Mouse (Mus musculus) gastrocnemius, postnatal 36 days (tissue): ENCODE measurements around the gene Cbfa2t2. TPM values are rescaled to one million over a fixed set of nuclear protein-coding genes. Genes with fewer than 3 reads are reported as not detected.

Source experiments
- DNase-seq, 2 experiments: peaks; one replicate each; pipeline ENCODE4 v3.0.0; 2022
- intact Hi-C: fragments of 180-260 bp; cut with DNase I; formaldehyde crosslinking; loops from one replicate; pipeline ENCODE4 v1.15.1; 2025
- total RNA-seq, 2 experiments: library from RNA; stranded (reverse); gene quantifications; 2 replicates each; pipeline ENCODE4 v1.2.3; 2021

The Cbfa2t2 gene
- total RNA-seq, 2 experiments from 2014 or later, result 12.2 to 16.3 TPM

GRCm38 (mm10) chr2:154558264-154559039 lies 122.2 kb downstream of the Cbfa2t2 start, which contains the start of gene Necab3:
Gene Necab3 (minus strand): TSS chr2:154558890.
- DNase-seq, result peak; percentile 49 to 54
- intact Hi-C loops, result no loop called here

DNA sequence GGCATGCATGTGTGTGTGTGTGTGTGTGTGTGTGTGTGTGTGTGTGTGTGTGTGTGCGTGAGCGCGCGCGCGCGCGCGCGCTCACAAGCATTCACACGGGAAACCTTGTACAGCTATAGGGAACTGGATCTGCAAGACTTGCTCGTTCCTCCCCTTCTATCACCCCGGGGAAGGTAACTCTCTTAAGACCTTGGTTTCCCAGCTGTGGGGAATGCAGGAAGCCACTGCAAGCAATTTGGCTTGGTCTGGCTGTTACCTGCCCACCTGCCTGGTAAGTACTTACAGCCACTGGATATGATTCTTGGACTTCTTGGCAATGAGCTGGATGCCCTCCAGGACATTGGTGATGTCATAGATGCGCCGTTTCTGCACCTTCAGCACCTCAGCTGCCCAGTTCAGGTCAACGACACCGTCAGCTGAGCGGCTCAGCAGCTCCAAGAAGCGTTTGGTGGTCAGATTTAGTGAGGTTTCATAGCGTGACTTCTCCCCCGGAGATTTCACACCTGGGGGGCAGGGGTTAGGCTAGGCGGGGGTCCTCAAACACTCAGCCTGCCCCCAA lies 127.4 kb downstream of the Cbfa2t2 start:
- no peak for DNase-seq
- intact Hi-C loops, result no loop called here

- no peak for DNase-seq
- intact Hi-C loops, result loop anchor here (5.0 kb wide), 1 partner anchor 42 kb away; no protein-coding TSS in a partner anchor
Observed at GRCm38 (mm10) chr2:154565562-154565961, 129.3 kb downstream of the Cbfa2t2 start.

DNA sequence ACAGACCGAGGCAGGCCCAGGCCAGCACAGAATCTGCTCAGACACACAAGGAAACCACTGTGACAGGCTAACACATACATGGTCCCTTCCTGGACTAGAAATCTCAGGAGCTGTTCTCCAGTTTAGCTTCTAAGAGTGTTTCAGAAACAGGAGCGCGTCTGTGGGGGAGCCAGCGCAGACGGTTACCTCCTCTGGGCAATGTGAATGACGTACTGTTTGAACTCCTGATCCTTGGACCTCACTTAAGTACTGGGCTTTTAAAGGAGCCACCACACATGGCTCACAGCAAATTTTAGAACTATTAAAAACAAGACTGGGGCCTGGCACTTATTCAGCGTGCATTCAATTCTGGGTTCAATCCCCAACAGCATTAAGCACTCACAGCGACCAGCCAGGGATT lies 130.4 kb downstream of the Cbfa2t2 start:
- no peak for DNase-seq
- intact Hi-C loops, result loop anchor here (5.0 kb wide), 1 partner anchor 41 kb away; no protein-coding TSS in a partner anchor

- intact Hi-C loops, result loop anchor here (5.0 kb wide), 1 partner anchor 40 kb away; no protein-coding TSS in a partner anchor
- DNase-seq, result no peak
Observed at GRCm38 (mm10) chr2:154567766-154568165, 131.5 kb downstream of the Cbfa2t2 start.

- intact Hi-C loops, result loop anchor here (5.0 kb wide), 1 partner anchor 39 kb away; no protein-coding TSS in a partner anchor
- DNase-seq, result no peak
Observed at GRCm38 (mm10) chr2:154568329-154569070, 132.2 kb downstream of the Cbfa2t2 start.

- peak; percentile 25 to 64 for DNase-seq
- intact Hi-C loops, result loop anchor here (5.0 kb wide), 1 partner anchor 38 kb away; no protein-coding TSS in a partner anchor
Observed at GRCm38 (mm10) chr2:154569071-154569748, 132.9 kb downstream of the Cbfa2t2 start.

DNA sequence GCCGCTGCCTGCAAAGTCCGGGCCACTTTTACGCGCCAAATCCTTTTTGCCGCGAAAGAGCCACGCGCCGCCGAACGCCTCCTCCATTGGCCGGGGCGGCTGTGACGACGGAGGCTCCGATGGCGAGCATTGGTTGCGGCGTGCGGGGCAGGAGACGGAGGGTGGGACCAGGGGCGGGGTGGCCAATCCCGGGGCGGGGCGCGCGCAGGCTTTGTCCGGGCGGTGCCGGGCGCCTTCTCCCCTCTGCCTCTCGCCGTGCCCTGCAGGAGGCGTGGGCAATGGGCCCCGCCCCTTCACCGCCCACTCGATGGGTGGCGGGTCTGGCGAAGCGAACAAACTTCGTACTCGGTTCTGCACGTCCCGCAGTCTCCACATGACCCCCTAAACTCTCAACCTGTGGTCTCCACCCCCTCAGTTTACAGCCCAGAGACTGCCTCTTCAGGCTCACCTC lies 133.6 kb downstream of the Cbfa2t2 start, which contains the start of gene E2f1:
Gene E2f1 (minus strand): TSS at position 57 of the 451 bp plus-strand sequence.
- DNase-seq, result peak; percentile 88 to 93
- intact Hi-C loops, result loop anchor here (5.0 kb wide), 1 partner anchor 37 kb away; no protein-coding TSS in a partner anchor

GRCm38 (mm10) chr2:154570666-154571065 lies 134.4 kb downstream of the Cbfa2t2 start:
- intact Hi-C loops, result no loop called here
- no peak for DNase-seq

- intact Hi-C loops, result no loop called here
- DNase-seq, result no peak
Observed at GRCm38 (mm10) chr2:154571266-154571665, 135.0 kb downstream of the Cbfa2t2 start.

GRCm38 (mm10) chr2:154571976-154572375 lies 135.7 kb downstream of the Cbfa2t2 start:
- intact Hi-C loops, result no loop called here
- no peak for DNase-seq

DNA sequence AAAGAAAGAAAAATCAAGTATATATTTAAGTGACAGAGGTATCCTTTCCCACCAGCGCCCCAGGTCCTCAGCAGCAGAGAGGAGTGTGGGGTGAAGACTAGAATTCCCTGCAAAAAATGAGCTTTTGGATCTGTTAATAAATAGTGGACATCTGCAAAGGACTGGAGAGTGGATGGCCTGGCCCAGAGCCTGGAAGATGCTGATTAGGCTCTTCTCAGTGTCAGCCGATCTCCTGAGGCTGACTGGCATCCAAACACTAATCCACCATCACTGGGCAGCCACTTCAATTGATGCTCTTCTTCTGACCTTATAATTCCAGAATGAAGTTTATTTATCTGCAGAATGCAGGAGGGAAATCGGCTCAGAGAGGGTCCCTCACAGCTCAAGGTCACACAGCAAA lies 136.7 kb downstream of the Cbfa2t2 start:
- DNase-seq, result no peak
- intact Hi-C loops, result no loop called here

DNA sequence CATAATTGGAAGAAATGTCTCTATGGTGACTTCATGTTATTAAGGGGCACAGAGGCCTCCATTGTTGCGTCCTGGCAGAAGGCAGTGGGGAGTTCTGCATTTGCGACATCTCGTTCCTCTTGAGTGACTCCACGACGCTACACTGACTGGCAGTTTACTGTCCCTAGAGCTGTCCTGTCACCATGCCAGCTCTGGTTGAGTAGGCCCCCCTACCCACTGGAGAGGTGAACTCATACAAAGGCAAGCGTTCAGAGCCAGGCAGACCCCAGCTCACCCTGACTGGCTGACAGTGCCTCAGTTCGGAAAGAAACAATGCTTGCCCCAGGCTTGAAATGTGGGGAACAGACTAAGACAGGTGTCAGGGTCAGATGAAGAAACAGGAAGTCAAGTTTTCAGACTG lies 138.0 kb downstream of the Cbfa2t2 start:
- intact Hi-C loops, result no loop called here
- DNase-seq, result no peak

- no peak for DNase-seq
- intact Hi-C loops, result no loop called here
Observed at GRCm38 (mm10) chr2:154576876-154577743, 140.8 kb downstream of the Cbfa2t2 start.

DNA sequence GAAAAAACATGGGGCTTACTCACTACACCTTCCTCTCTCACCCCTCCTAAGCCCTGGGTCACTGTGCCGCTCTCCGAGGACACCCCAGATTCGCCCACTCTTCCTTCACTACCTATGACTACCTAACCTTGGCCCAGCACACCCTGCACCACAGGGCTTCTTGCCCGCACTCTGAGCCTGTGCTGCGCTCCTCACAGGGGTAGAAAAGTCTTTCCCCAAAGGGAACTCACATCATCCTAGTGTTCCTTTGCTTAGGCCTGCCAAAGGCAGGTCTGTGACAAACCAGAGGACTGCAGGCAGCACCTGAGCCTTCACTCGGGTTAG lies 141.4 kb downstream of the Cbfa2t2 start:
- intact Hi-C loops, result no loop called here
- DNase-seq, result no peak

- intact Hi-C loops, result no loop called here
Observed at GRCm38 (mm10) chr2:154580586-154580985, 144.3 kb downstream of the Cbfa2t2 start.

DNA sequence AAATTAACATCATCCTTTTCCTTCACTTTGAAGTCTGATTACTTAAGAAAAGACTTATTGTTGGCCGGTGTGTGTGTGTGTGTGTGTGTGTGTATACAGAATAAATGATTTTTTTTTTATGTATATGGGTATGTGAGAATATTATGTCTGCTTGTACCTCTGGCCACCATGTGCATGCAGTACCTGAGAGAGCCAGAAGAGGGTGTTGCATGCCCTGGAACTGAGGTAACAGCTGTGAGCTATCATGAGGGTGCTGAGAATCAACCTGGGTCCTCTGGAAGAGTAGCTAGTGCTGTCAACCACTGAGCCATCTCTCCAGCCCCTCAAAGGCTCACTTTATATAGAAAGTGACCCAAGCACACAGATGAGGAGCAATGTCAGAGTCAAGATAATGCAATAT lies 145.1 kb downstream of the Cbfa2t2 start:
- DNase-seq, result no peak
- intact Hi-C loops, result no loop called here

More at GRCm38 (mm10) chr2:154580586-154580985, 144.3 kb downstream of the Cbfa2t2 start:
- peak; percentile 47 to 57 for DNase-seq

DNA sequence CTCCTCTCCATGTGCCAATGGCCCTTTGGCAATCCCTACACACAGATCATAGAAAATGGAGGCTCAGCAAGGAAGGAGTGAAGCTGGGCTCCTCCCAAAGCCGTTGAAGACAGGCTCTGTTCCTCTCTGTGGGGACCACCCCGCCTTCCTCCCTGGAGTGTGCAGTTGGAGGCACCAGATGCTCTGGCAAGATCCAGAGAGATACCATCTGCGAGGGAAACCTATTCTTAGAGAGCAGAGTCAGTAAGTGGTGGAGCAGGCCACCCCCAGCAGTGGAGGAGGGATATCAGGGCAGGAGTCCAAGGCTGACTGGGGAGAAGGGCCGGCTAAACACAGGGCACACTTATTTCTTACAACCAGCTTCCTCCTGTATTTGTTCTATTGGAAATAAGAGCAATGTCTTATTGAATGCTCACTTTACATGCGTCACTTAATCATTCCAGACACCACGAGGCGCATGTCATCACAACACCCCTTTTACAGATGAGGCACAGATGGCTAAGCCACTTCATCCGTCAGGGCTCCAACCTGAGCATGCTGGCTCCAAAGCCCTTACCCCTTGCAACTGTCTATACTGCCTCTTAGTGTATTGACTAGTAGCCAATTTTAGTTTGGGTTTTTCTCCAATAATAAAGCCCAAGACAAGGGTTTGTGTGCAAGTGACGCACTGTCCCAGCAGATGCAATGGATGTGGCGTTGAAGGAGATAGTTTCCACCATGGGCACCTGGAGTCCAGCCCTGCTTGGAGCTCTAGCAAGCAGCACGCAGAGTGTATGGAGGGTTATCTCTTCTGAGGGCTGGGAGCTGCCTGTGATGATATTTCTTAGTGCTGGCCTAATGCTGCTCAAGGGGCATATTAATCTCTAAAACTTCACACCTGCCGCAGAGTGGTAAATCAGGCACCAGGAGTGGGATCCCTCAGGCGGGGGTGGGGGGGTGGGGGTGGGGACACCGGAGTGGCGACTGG lies 147.9 kb downstream of the Cbfa2t2 start:
- DNase-seq, result no peak
- intact Hi-C loops, result no loop called here
